Mouse (Mus musculus) bone marrow, adult 2 months (tissue): ENCODE results near the gene Pacs1. TPM values are rescaled to one million over a fixed set of nuclear protein-coding genes. Genes with fewer than 3 reads are reported as not detected.
"Not testable (repeated sequence)": the region's sequence is repeated elsewhere in the genome, so short reads cannot be mapped to it uniquely, and the experiment has no call there.

Experiments
- H3K27ac ChIP-seq: fragments of 200-500 bp; 2 replicates; pipeline ENCODE4 v1.5.1; 2012; ENCODE audit warnings: low read depth, mild to moderate bottlenecking, control low read depth, inconsistent platforms, low read length; ENCODE audit not compliant: control insufficient read depth, poor library complexity, insufficient read depth
- H3K4me1 ChIP-seq: fragments of 200-500 bp; 2 replicates; pipeline ENCODE4 v1.6.1; 2011; ENCODE audit warnings: low read length; ENCODE audit not compliant: control insufficient read depth, insufficient read depth
- H3K4me3 ChIP-seq: fragments of 200-500 bp; replicated peaks from 2 replicates; pipeline ENCODE3; 2011; ENCODE audit warnings: mild to moderate bottlenecking, low read depth, low read length, control low read depth; ENCODE audit not compliant: control insufficient read depth
- CTCF ChIP-seq: fragments of 200-500 bp; IDR thresholded peaks from 2 replicates; pipeline ENCODE4 v1.5.1; 2011; ENCODE audit warnings: low read length, control low read depth; ENCODE audit not compliant: control insufficient read depth, insufficient read depth
- POLR2A ChIP-seq: fragments of 200-500 bp; IDR thresholded peaks from 2 replicates; pipeline ENCODE4 v1.6.1; 2011; ENCODE audit warnings: low read depth, mild to moderate bottlenecking, control low read depth, low read length, borderline replicate concordance; ENCODE audit not compliant: control insufficient read depth
- WGBS: fragments of 180-500 bp; shearing (Covaris S2); methylation state at CpG from one replicate; pipeline ENCODE4 v1.1.7; 2018; 5-methylcytosine and 5-hydroxymethylcytosine counted together
- polyA plus RNA-seq: library from polyadenylated mRNA; stranded (reverse); fragments of >200 nt; gene quantifications from 2 replicates; pipeline ENCODE4 v1.2.4, GENCODE M21; 2011; ENCODE audit warnings: low replicate concordance; ENCODE audit not compliant: missing spikeins, insufficient read depth, insufficient read length

Pacs1 gene
- polyA plus RNA-seq, 1 experiment = 16.5 TPM

DNA sequence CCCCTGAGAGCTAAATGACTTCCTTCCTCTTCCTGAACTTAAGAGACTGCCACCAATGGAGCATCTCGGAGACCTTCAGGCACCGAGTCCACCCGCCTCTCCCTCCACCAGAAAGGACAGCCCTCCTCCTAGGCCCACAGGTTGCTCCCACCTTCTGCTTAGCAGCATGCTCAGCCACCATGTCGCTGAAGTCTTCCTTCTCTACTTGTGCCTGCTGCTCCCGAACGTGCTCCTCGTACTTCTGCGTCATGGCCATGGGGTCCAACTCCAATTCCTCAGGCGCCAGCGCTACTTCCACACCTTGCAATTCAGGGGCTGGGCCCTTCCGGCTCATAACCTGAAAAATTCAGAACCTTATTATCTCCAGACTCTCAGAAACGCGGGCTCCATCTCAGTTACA, 1.7 kb upstream of the Pacs1 start:
- TF ChIP-seq CTCF (no peak), POLR2A (no peak)
- 70% methylated on average over 13 of the region's 13 CpGs for WGBS
- Histone ChIP-seq H3K4me3 (no peak overlapping the region), H3K4me1 (peaks cover 4% of the 10 kb centered on the region; the same call in 1 of the 2 replicates), H3K27ac (peak overlapping the region; percentile 75)

- Histone ChIP-seq H3K4me1 (peaks cover 4% of the 10 kb centered on the region; the same call in 1 of the 2 replicates), H3K4me3 (no peak overlapping the region), H3K27ac (peak overlapping the region; percentile 32; the same call in 1 of the 2 replicates)
- 31% methylated on average over 4 of the region's 4 CpGs for WGBS
- no peak for TF ChIP-seq CTCF
- no peak for TF ChIP-seq POLR2A
Observed at GRCm38 (mm10) chr19:5273916-5274315, 997 bp upstream of the Pacs1 start.

DNA sequence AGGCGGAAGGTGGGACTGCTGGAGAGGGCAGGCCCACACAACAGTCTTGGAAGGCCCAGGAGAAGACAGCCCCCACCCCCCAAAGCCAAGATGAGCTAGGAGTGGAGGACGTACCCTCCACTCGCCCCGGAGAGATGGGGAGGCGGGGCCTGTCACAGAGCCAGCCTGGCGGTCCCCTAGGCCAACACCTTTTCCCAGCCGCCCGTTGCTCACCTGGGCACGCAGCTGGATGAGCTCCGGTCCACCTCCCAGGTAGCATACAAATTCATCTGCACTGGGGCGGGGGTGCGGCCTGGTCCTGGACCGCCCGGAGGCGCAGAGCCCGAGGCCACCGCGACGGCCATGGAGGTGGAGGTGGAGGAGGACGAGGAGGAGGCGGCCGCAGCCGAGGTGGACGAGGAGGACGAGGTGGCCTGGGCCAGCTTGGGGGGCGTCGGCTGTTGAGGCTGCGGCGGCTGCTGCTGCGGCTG, 558 bp downstream of the Pacs1 start:
- peak; percentile 49; the same call in 1 of the 2 replicates for TF ChIP-seq POLR2A
- TF ChIP-seq CTCF = no peak
- Histone ChIP-seq H3K4me3 (peak overlapping the region; percentile 85), H3K4me1 (peaks cover 4% of the 10 kb centered on the region; the same call in 1 of the 2 replicates), H3K27ac (peak overlapping the region; percentile 82)
- 2% methylated on average over 29 of the region's 30 CpGs for WGBS

GRCm38 (mm10) chr19:5271430-5271829, 1.5 kb downstream of the Pacs1 start:
- peaks cover 4% of the 10 kb centered on the region; the same call in 1 of the 2 replicates for H3K4me1 ChIP-seq
- WGBS = 20% methylated on average over 1 of the region's 1 CpGs
- TF ChIP-seq POLR2A (no peak), CTCF (no peak)
- no peak overlapping the region for H3K4me3 ChIP-seq
- H3K27ac ChIP-seq = no peak overlapping the region

DNA sequence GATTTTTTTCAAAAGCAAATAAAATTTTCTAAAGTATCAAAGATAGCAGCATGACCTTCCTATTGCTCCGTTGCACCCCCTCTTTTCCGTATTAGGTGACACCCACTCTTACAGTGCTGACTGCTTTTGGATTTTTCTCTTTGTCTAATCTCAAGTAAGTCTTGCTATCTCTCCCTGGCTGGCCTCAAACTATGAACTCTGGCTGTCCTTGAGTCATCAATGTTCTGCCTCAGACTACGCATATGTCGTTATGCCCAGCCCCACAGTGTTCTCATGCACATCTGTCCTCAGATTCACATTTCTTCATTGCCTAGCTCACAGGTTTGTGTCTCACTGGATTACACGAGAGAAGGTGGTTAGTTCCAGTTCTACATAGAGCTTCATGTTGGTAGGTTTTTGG, 3.5 kb downstream of the Pacs1 start:
- 63% methylated on average over 5 of the region's 5 CpGs for WGBS
- H3K27ac ChIP-seq = no peak overlapping the region
- peaks cover 2% of the 10 kb centered on the region; the same call in 1 of the 2 replicates for H3K4me1 ChIP-seq

GRCm38 (mm10) chr19:5268875-5269274, 4.0 kb downstream of the Pacs1 start:
- H3K4me1 ChIP-seq = peaks cover 2% of the 10 kb centered on the region; the same call in 1 of the 2 replicates
- TF ChIP-seq POLR2A (no peak), CTCF (no peak)

More for the DNA sequence above, 3.5 kb downstream of the Pacs1 start:
- no peak for TF ChIP-seq CTCF
- TF ChIP-seq POLR2A = no peak
- no peak overlapping the region for H3K4me3 ChIP-seq

DNA sequence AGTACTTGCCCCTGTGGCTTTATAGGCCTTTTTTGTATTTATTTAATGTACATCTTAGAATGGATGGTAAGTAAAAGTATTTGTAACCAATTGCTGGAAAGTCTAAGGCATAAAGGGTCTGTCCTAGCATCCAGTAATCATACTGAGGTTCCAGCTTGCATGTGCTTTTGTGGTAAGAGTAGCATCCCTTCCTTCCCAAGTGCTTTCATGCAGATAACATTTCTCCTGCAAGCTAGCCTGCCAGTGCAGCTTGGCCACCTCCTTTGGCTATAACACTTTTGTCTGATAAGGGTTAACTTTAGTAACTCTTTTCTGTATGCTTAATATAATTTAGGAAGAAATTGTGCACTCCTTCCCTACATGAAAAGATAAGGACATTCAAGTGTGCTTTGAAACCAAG, 4.9 kb downstream of the Pacs1 start:
- Histone ChIP-seq H3K4me1 (peaks cover 2% of the 10 kb centered on the region; the same call in 1 of the 2 replicates), H3K4me3 (no peak overlapping the region), H3K27ac (no peak overlapping the region)
- no peak for TF ChIP-seq CTCF
- TF ChIP-seq POLR2A = no peak

More at GRCm38 (mm10) chr19:5268875-5269274, 4.0 kb downstream of the Pacs1 start:
- WGBS = 52% methylated on average over 3 of the region's 3 CpGs
- H3K4me3 ChIP-seq = no peak overlapping the region
- H3K27ac ChIP-seq = no peak overlapping the region

- TF ChIP-seq CTCF = no peak
- no peak for TF ChIP-seq POLR2A
- Histone ChIP-seq H3K4me3 (no peak overlapping the region), H3K4me1 (peaks cover under 1% of the 10 kb centered on the region; the same call in 1 of the 2 replicates), H3K27ac (peak overlapping the region; percentile 3; the same call in 1 of the 2 replicates)
- 69% methylated on average over 5 of the region's 5 CpGs for WGBS
Observed at GRCm38 (mm10) chr19:5267015-5267414, 5.9 kb downstream of the Pacs1 start.

GRCm38 (mm10) chr19:5257140-5257539, 15.8 kb downstream of the Pacs1 start:
- peaks cover 7% of the 10 kb centered on the region for H3K4me1 ChIP-seq
- H3K27ac ChIP-seq = peak overlapping the region; percentile 84; the same call in 1 of the 2 replicates
- 2% methylated on average over 3 of the region's 3 CpGs for WGBS
- TF ChIP-seq CTCF = no peak
- no peak overlapping the region for H3K4me3 ChIP-seq

DNA sequence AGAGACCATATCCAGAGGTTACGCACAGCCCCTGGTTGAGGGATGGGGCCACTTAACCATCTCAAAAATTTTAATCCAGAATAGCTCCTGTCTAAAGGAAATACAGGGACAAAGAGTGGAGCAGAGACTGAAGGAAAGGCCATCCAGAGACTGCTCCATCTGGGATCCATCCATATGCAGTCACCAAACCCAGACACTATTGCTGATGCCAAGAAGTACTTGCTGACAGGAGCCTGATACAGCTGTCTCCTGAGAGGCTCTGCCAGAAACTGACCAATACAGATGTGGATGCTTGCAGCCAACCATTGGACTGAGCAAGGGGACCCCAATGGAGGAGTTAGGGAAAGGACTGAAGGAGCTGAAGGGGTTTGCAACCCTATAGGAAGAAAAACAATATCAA, 35.9 kb downstream of the Pacs1 start:
- not testable (repeated sequence) for H3K4me3 ChIP-seq, H3K27ac ChIP-seq, H3K4me1 ChIP-seq
- WGBS = 91% methylated on average over 1 of the region's 1 CpGs
